Mouse (Mus musculus) lung, postnatal 25 days (tissue): ENCODE measurements around the gene Irx1.

ENCODE experiments used
- DNase-seq: peaks from one replicate; pipeline ENCODE4 v3.0.0; 2022; ENCODE audit warnings: low spot score

The Irx1 gene

DNA sequence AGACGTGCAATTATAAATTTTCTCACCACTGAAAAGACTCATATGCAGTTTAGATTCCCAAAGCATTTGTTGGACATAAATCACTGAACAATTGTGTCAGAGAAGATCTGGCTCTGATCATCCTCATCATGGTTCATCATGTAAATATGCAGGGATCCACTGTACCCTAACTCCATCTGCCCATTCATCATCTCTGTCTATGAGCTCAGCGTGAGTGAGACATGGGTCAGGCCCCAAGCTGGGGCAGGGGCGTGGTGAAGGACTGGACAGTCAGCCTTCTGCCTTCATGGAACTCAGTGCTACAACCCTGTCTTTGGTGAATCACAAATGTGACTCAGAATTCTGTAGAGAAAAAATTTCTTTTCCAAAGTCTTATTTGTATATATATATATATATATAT lies 53.2 kb downstream of the Irx1 start:
- DNase-seq = no peak
